Mouse (Mus musculus) lung, postnatal 0 days (tissue): ENCODE measurements at regions not wholly inside any gene's neighbourhood (a gene's known extent, or its start where the extent isn't known, plus 50 kb on each side); places are given as distances from the start of the nearest gene placed in this dataset.

Source experiments
- ATAC-seq: fragments of 200-750 bp; cut with Nextera tagmentation; 2 replicates; pipeline ENCODE4 v1.8.0; 2017; ENCODE audit warnings: moderate library complexity
- DNase-seq: peaks from one replicate; pipeline ENCODE4 v3.0.0-alpha.2; 2016; ENCODE audit warnings: low spot score
- H3K27ac ChIP-seq: fragments of 300-500 bp; sonication (generic); 2 replicates; pipeline ENCODE4 v1.5.1; 2014; ENCODE audit warnings: antibody characterized with exemption, mild to moderate bottlenecking, low read length, mixed read lengths
- H3K27me3 ChIP-seq: fragments of 300-500 bp; sonication (generic); replicated peaks from 2 replicates; pipeline ENCODE4 v1.6.1; 2014; ENCODE audit warnings: low read length, mixed read lengths; ENCODE audit not compliant: insufficient read depth
- H3K36me3 ChIP-seq: fragments of 300-500 bp; sonication (generic); 2 replicates; pipeline ENCODE4 v1.6.1; 2014; ENCODE audit warnings: low read length, mixed read lengths; ENCODE audit not compliant: insufficient read depth
- H3K4me1 ChIP-seq: fragments of 300-500 bp; sonication (generic); 2 replicates; pipeline ENCODE4 v1.6.1; 2014; ENCODE audit warnings: antibody characterized with exemption, low read depth, low read length, mixed read lengths; ENCODE audit not compliant: insufficient read depth
- H3K4me2 ChIP-seq: fragments of 300-500 bp; sonication (generic); replicated peaks from 2 replicates; pipeline ENCODE4 v1.6.1; 2014; ENCODE audit warnings: low read depth, mild to moderate bottlenecking, low read length, moderate library complexity, mixed read lengths
- H3K4me3 ChIP-seq: fragments of 300-500 bp; sonication (generic); 2 replicates; pipeline ENCODE4 v1.5.1; 2014; ENCODE audit warnings: low read depth, low read length
- H3K9ac ChIP-seq: fragments of 300-500 bp; sonication (generic); replicated peaks from 2 replicates; pipeline ENCODE4 v1.6.1; 2014; ENCODE audit warnings: low read depth, mild to moderate bottlenecking
- H3K9me3 ChIP-seq: fragments of 300-500 bp; sonication (generic); 2 replicates; pipeline ENCODE4 v1.6.1; 2016; ENCODE audit warnings: low read length, mixed read lengths
- CTCF ChIP-seq: IDR thresholded peaks from 2 replicates; pipeline ENCODE4 v1.5.1; 2016; ENCODE audit warnings: antibody characterized with exemption, mild to moderate bottlenecking
- EP300 ChIP-seq: IDR thresholded peaks from 2 replicates; pipeline ENCODE4 v1.6.1; 2016; ENCODE audit warnings: antibody characterized with exemption, mild to moderate bottlenecking, control low read depth
- WGBS: fragments of 180-500 bp; shearing (Covaris S2); extraction: QIAGEN DNeasy Blood & Tissue Kit; methylation state at CpG from one replicate; pipeline ENCODE4 v1.1.7; 2014; 5-methylcytosine and 5-hydroxymethylcytosine counted together

- DNase-seq (peak; percentile 37), ATAC-seq (peak; percentile 67)
- Histone ChIP-seq H3K27me3 (no peaks in the 10 kb centered on the region), H3K4me2 (no peak overlapping the region), H3K36me3 (no peaks in the 10 kb centered on the region), H3K4me3 (no peak overlapping the region), H3K9ac (no peak overlapping the region), H3K4me1 (no peaks in the 10 kb centered on the region), H3K27ac (no peak overlapping the region), H3K9me3 (no peaks in the 10 kb centered on the region)
- 27% methylated on average over 5 of the region's 5 CpGs for WGBS
- no peak for TF ChIP-seq EP300
- TF ChIP-seq CTCF: no peak
Measured at GRCm38 (mm10) chr8:64374980-64375379, 168.9 kb upstream of the Tll1 start.

- 8% methylated on average over 6 of the region's 6 CpGs for WGBS
- Histone ChIP-seq H3K9me3 (no peaks in the 10 kb centered on the region), H3K4me2 (no peak overlapping the region), H3K4me3 (no peak overlapping the region), H3K9ac (no peak overlapping the region), H3K27me3 (no peaks in the 10 kb centered on the region), H3K4me1 (no peaks in the 10 kb centered on the region), H3K36me3 (no peaks in the 10 kb centered on the region), H3K27ac (no peak overlapping the region)
- ATAC-seq (no peak), DNase-seq (no peak)
- TF ChIP-seq EP300: no peak
- TF ChIP-seq CTCF: no peak
Measured at GRCm38 (mm10) chr8:64369973-64370372, 163.9 kb upstream of the Tll1 start.

- Histone ChIP-seq H3K27me3 (no peaks in the 10 kb centered on the region), H3K36me3 (no peaks in the 10 kb centered on the region), H3K9ac (no peak overlapping the region), H3K27ac (no peak overlapping the region), H3K4me2 (no peak overlapping the region), H3K9me3 (no peaks in the 10 kb centered on the region), H3K4me3 (no peak overlapping the region), H3K4me1 (no peaks in the 10 kb centered on the region)
- DNase-seq (no peak), ATAC-seq (no peak)
- TF ChIP-seq CTCF: no peak
- TF ChIP-seq EP300: no peak
- WGBS: 96% methylated on average over 4 of the region's 4 CpGs
Measured at GRCm38 (mm10) chr8:64367906-64368305, 161.8 kb upstream of the Tll1 start.

- Histone ChIP-seq H3K4me3 (no peak overlapping the region), H3K4me2 (no peak overlapping the region), H3K36me3 (no peaks in the 10 kb centered on the region), H3K9ac (no peak overlapping the region), H3K9me3 (no peaks in the 10 kb centered on the region), H3K4me1 (no peaks in the 10 kb centered on the region), H3K27me3 (no peaks in the 10 kb centered on the region), H3K27ac (no peak overlapping the region)
- no peak for DNase-seq
- no peak for TF ChIP-seq EP300
- no peak for TF ChIP-seq CTCF
- ATAC-seq: no peak
- WGBS: 54% methylated on average over 9 of the region's 9 CpGs
Measured at GRCm38 (mm10) chr8:64366974-64367266, 160.8 kb upstream of the Tll1 start.

DNA sequence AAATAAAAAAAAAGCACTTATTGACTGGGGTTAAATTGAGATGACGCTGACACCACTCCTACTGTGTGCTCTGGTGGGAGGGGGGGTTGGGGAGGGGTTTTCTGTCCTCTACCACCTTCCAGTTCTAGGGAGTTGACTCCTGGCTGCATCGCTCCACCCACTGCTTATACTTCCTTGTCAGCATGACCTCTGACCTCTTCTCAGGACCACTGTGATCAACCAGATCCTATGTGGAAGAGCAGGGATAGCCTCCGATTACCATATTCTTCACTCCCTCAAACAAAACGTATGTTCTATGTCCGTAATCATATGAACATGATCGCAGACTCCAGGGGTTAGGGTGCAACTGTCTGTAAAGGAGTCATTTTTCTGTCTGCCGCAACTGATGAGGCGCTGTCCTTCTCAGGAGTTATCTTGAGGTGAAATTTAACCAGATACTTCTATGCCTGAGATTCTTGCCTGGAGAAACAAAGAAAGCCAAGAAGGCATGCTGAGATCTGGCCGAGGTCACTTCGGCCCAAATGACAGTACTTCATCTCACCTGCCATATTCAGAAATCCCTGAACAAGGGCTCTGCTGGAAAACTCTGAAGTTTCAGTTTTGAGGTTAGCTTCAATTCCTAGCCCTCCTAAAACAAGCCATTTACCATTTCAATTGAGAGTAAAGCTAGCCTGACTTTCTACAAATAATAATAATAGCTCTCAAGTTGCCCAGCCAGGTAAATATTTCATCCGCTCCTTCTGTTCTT is 160.3 kb upstream of the Tll1 start:
- Histone ChIP-seq H3K27me3 (no peaks in the 10 kb centered on the region), H3K4me1 (no peaks in the 10 kb centered on the region), H3K4me2 (no peak overlapping the region), H3K9ac (no peak overlapping the region), H3K36me3 (no peaks in the 10 kb centered on the region), H3K27ac (no peak overlapping the region), H3K9me3 (no peaks in the 10 kb centered on the region), H3K4me3 (no peak overlapping the region)
- 78% methylated on average over 11 of the region's 11 CpGs for WGBS
- no peak for DNase-seq
- no peak for ATAC-seq
- TF ChIP-seq CTCF (no peak), EP300 (no peak)

GRCm38 (mm10) chr8:64357092-64357491 is 151.0 kb upstream of the Tll1 start:
- Histone ChIP-seq H3K4me3 (no peak overlapping the region), H3K36me3 (no peaks in the 10 kb centered on the region), H3K4me1 (no peaks in the 10 kb centered on the region), H3K27me3 (no peaks in the 10 kb centered on the region), H3K27ac (no peak overlapping the region), H3K4me2 (no peak overlapping the region), H3K9ac (no peak overlapping the region), H3K9me3 (no peaks in the 10 kb centered on the region)
- ATAC-seq (no peak), DNase-seq (no peak)
- no peak for TF ChIP-seq EP300
- no peak for TF ChIP-seq CTCF
- 75% methylated on average over 5 of the region's 5 CpGs for WGBS
